Mouse (Mus musculus) liver, adult 2 months (tissue): ENCODE results near the gene Fbxl3. TPM values are rescaled to one million over a fixed set of nuclear protein-coding genes. Genes with fewer than 3 reads are reported as not detected.

Experiments used
- DNase-seq: peaks from one replicate; pipeline ENCODE4 v3.0.0-alpha.2; 2011; ENCODE audit warnings: low read depth, low spot score; ENCODE audit errors: extremely low read depth
- H3K27ac ChIP-seq: fragments of 200-500 bp; replicated peaks from 2 replicates; pipeline ENCODE4 v1.5.1; 2012; ENCODE audit warnings: low read depth, mild to moderate bottlenecking, control low read depth, inconsistent platforms, low read length; ENCODE audit not compliant: insufficient read depth
- H3K27me3 ChIP-seq: fragments of 200-500 bp; 2 replicates; pipeline ENCODE4 v1.6.1; 2012; ENCODE audit warnings: mild to moderate bottlenecking, moderate library complexity, low read length, inconsistent platforms; ENCODE audit not compliant: control insufficient read depth, insufficient read depth
- H3K36me3 ChIP-seq: fragments of 200-500 bp; 2 replicates; pipeline ENCODE4 v1.6.1; 2012; ENCODE audit warnings: low read length, inconsistent platforms; ENCODE audit not compliant: control insufficient read depth, insufficient read depth
- H3K4me1 ChIP-seq: fragments of 200-500 bp; 2 replicates; pipeline ENCODE4 v1.6.1; 2011; ENCODE audit warnings: low read length; ENCODE audit not compliant: control insufficient read depth, insufficient read depth
- H3K4me3 ChIP-seq: fragments of 200-500 bp; 2 replicates; pipeline ENCODE4 v1.5.1; 2011; ENCODE audit warnings: low read depth, mild to moderate bottlenecking, control low read depth, low read length, moderate library complexity; ENCODE audit not compliant: insufficient read depth
- H3K79me2 ChIP-seq: fragments of 200-500 bp; 2 replicates; pipeline ENCODE4 v1.6.1; 2012; ENCODE audit warnings: inconsistent platforms, mild to moderate bottlenecking, low read length, moderate library complexity; ENCODE audit not compliant: control insufficient read depth, insufficient read depth
- H3K9ac ChIP-seq: fragments of 200-500 bp; 2 replicates; pipeline ENCODE4 v1.6.1; 2012; ENCODE audit warnings: low read depth, mild to moderate bottlenecking, control low read depth, inconsistent platforms, low read length
- CTCF ChIP-seq: fragments of 200-500 bp; IDR thresholded peaks from 2 replicates; pipeline ENCODE4 v1.5.1; 2011; ENCODE audit warnings: low read depth, low read length, control low read depth
- POLR2A ChIP-seq: fragments of 200-500 bp; IDR thresholded peaks from 2 replicates; pipeline ENCODE4 v1.6.1; 2011; ENCODE audit warnings: low read length, control low read depth; ENCODE audit not compliant: insufficient read depth; ENCODE audit errors: extremely low read depth
- WGBS: fragments of 180-500 bp; shearing (Covaris S2); methylation state at CpG from one replicate; pipeline ENCODE4 v1.1.7; 2018; 5-methylcytosine and 5-hydroxymethylcytosine counted together
- polyA plus RNA-seq: library from polyadenylated mRNA; depleted of rRNA; stranded (reverse); fragments of >200 nt; gene quantifications from 2 replicates; pipeline ENCODE4 v1.2.3, GENCODE M21; 2012
- total RNA-seq: library from RNA; depleted of rRNA; stranded (reverse); fragments of >200 nt; gene quantifications from 2 replicates; pipeline ENCODE4 v1.2.3, GENCODE M21; 2014

Fbxl3 gene
- total and polyA plus RNA-seq, 2 experiments = 25.6 to 51.0 TPM

GRCm38 (mm10) chr14:103065294-103066167 is 33.8 kb downstream of the Fbxl3 start:
- no peaks in the 10 kb centered on the region for H3K27me3 ChIP-seq
- no peaks in the 10 kb centered on the region for H3K79me2 ChIP-seq
- H3K36me3 ChIP-seq = no peaks in the 10 kb centered on the region
- peak; percentile 44 for DNase-seq
- WGBS = 3% methylated on average over 10 of the region's 10 CpGs
- no peak overlapping the region for H3K27ac ChIP-seq
- H3K9ac ChIP-seq = no peak overlapping the region
- H3K4me3 ChIP-seq = no peak overlapping the region
- TF ChIP-seq CTCF (peak; percentile 65), POLR2A (no peak)
- H3K4me1 ChIP-seq = peaks cover 4% of the 10 kb centered on the region

- Histone ChIP-seq H3K36me3 (no peaks in the 10 kb centered on the region), H3K4me1 (no peaks in the 10 kb centered on the region), H3K27ac (no peak overlapping the region), H3K79me2 (no peaks in the 10 kb centered on the region), H3K4me3 (no peak overlapping the region), H3K27me3 (no peaks in the 10 kb centered on the region), H3K9ac (no peak overlapping the region)
- TF ChIP-seq CTCF = no peak
- TF ChIP-seq POLR2A = no peak
- WGBS = 75% methylated on average over 10 of the region's 10 CpGs
- no peak for DNase-seq
Observed at GRCm38 (mm10) chr14:103059495-103059894, 39.9 kb downstream of the Fbxl3 start.

GRCm38 (mm10) chr14:103058998-103059397 is 40.4 kb downstream of the Fbxl3 start:
- Histone ChIP-seq H3K9ac (no peak overlapping the region), H3K36me3 (no peaks in the 10 kb centered on the region), H3K27ac (no peak overlapping the region), H3K27me3 (no peaks in the 10 kb centered on the region), H3K4me3 (no peak overlapping the region), H3K4me1 (no peaks in the 10 kb centered on the region), H3K79me2 (no peaks in the 10 kb centered on the region)
- no peak for TF ChIP-seq CTCF
- no peak for TF ChIP-seq POLR2A
- DNase-seq = peak; percentile 24
- 55% methylated on average over 1 of the region's 1 CpGs for WGBS

GRCm38 (mm10) chr14:103056601-103057000 is 42.8 kb downstream of the Fbxl3 start:
- Histone ChIP-seq H3K36me3 (no peaks in the 10 kb centered on the region), H3K27ac (no peak overlapping the region), H3K27me3 (no peaks in the 10 kb centered on the region), H3K79me2 (no peaks in the 10 kb centered on the region), H3K4me1 (no peaks in the 10 kb centered on the region), H3K9ac (no peak overlapping the region), H3K4me3 (no peak overlapping the region)
- TF ChIP-seq POLR2A = no peak
- no peak for TF ChIP-seq CTCF
- WGBS = 86% methylated on average over 7 of the region's 7 CpGs
- no peak for DNase-seq

- Histone ChIP-seq H3K4me3 (no peak overlapping the region), H3K4me1 (no peaks in the 10 kb centered on the region), H3K27ac (no peak overlapping the region), H3K27me3 (no peaks in the 10 kb centered on the region), H3K9ac (no peak overlapping the region), H3K79me2 (no peaks in the 10 kb centered on the region), H3K36me3 (no peaks in the 10 kb centered on the region)
- no peak for DNase-seq
- WGBS = 77% methylated on average over 13 of the region's 13 CpGs
- TF ChIP-seq CTCF = no peak
- TF ChIP-seq POLR2A = no peak
Observed at GRCm38 (mm10) chr14:103054731-103055130, 44.6 kb downstream of the Fbxl3 start.

- peak; percentile 48 for DNase-seq
- H3K79me2 ChIP-seq = no peaks in the 10 kb centered on the region
- WGBS = 36% methylated on average over 8 of the region's 8 CpGs
- H3K27me3 ChIP-seq = no peaks in the 10 kb centered on the region
- H3K4me1 ChIP-seq = no peaks in the 10 kb centered on the region
- no peak overlapping the region for H3K27ac ChIP-seq
- H3K4me3 ChIP-seq = no peak overlapping the region; the same call in 1 of the 2 replicates
- H3K36me3 ChIP-seq = no peaks in the 10 kb centered on the region
- TF ChIP-seq CTCF (peak; percentile 100), POLR2A (no peak)
- no peak overlapping the region for H3K9ac ChIP-seq
Observed at GRCm38 (mm10) chr14:103051159-103051769, 48.1 kb downstream of the Fbxl3 start.
